Mouse (Mus musculus): ENCODE data around the gene Nup54.

DNA sequence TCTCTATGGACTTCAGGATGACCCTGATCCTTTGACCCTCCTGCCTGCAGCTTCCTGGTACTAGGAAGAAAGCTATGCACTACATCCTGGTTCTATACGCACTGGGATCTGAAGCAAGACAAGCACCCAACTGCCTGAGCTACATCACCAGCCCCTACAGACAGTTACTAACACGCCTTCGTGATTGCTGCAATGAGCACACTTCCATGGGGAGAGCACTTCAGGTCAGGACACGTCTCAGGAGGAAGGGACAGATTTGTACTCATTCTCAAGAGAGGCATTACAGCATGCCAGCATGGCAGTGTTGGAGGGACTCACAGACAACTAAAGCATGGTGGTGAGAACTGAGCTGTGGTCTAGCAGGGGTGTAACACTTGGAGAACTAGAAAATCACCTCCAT is 36.5 kb upstream of the Nup54 start:
- no peak for TF ChIP-seq POLR2A (IDR thresholded peaks at IDR 0.05; ENCODE audit: low read depth, low read length)
- no peak for TF ChIP-seq CTCF (IDR thresholded peaks at IDR 0.05; ENCODE audit: borderline replicate concordance, insufficient read depth, low read length)
